Mouse (Mus musculus) T-helper 2 cell (primary cell): ENCODE data around the gene Cbarp.

Experiments
- in situ Hi-C: fragments of 300-600 bp; cut with MboI, MseI; formaldehyde crosslinking; loops from one replicate; pipeline ENCODE4 v1.15.1; 2025; ENCODE audit warnings: high pct_unique_total_duplicates

The Cbarp gene

GRCm38 (mm10) chr10:80144864-80145838, 4.5 kb upstream of the Cbarp start:
- in situ Hi-C loops: loop anchor here (5.0 to 10.0 kb wide), 2 partner anchors 158 to 790 kb away; partner anchors contain the start of genes Cnn2 and Gadd45b

GRCm38 (mm10) chr10:80144159-80144558, 3.5 kb upstream of the Cbarp start:
- in situ Hi-C loops: loop anchor here (5.0 to 10.0 kb wide), 2 partner anchors 157 to 791 kb away; partner anchors contain the start of genes Cnn2 and Gadd45b

- in situ Hi-C loops: loop anchor here (5.0 to 10.0 kb wide), 2 partner anchors 156 to 791 kb away; partner anchors contain the start of genes Cnn2 and Gadd45b
These were observed 3.0 kb upstream of the Cbarp start for GRCm38 (mm10) chr10:80143664-80144063.

GRCm38 (mm10) chr10:80142530-80142925, 1.9 kb upstream of the Cbarp start:
- in situ Hi-C loops: loop anchor here (5.0 to 10.0 kb wide), 2 partner anchors 155 to 792 kb away; partner anchors contain the start of genes Cnn2 and Gadd45b

DNA sequence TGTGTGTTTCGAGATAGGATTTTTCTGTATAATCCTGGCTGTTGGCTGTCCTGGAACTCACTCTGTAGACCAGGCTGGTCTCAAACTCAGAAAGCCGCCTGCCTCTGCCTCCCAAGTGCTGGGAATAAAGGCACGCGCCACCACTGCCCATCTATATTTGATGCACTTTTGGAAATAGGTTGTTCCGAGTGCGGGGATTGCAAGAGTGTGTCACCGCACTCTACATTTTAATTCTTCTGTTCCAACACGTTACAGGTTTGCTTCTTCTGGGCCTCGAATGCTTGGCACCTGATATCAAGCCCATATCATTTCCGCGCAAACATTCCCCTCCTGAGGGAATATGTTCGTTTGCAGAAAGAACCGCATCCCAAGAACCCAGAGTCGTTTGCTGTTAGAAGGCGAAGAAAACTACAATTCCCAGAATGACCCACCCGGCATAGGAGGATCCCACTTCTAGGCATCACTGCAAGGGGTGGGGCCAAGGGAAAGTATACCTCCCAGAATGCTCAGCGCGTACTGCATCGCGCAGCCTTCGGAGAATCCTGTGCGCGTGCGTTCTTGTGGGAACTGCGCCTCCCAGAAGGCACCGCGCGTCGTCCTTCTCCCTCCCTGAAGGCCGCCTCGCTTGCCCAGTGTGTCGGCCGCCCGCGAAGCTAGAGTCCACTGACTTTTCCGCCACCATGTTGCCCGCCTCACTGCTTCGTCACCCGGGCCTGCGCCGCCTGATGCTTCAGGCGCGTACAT, 1.3 kb upstream of the Cbarp start:
- in situ Hi-C loops: loop anchor here (5.0 to 10.0 kb wide), 2 partner anchors 155 to 793 kb away; partner anchors contain the start of genes Cnn2 and Gadd45b

DNA sequence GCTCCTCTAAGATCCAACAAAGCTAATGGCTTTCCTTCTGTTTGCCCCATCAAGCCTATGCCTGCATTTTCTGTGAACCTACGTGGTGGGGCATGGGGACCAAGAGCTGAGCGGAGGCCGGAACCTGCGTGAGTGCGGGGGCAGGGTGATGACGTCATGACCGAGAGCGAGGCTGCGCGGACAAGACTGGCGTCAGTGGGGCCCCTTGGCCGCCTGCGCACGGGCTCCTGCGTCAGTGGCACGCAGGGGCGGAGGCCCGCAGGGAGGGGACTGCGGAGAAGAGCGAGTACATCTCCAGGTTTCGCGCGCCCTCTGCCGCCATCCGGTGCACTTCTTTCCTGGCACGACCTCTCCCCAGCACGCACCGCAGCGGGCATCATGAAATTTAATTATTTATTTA, 608 bp upstream of the Cbarp start:
- in situ Hi-C loops: loop anchor here (5.0 to 10.0 kb wide), 2 partner anchors 154 to 794 kb away; partner anchors contain the start of genes Cnn2 and Gadd45b

DNA sequence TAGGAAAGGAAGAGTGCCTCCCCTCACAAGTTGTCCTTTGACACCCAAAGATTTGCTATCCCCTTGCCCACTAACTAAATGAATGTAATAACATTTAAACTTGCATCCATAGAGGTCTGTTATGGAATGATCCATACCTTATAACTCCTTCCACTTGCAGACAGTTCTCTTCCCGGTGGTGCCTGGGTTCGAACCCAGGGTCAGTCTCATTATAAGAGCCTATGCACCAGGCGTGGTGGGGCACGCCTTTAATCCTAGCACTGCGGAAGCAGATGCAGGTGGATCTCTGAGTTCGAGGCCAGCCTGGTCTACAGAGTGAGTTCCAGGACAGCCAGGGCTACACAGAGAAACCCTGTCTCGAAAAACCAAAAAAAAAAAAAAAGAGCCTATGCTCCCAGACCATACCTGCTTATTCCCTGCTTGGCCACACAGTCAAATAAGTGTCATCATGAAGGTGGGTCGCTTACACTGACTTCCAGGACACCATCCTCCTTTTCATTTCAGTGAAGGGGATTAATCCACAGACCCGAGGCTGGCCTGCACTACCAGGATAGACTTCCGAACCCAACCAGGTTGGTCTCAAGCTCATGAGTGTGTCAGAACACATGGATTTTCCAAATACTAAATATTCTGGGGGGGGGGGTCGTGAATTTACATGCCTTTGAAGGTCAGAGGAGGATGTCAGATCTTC, 515 bp downstream of the Cbarp start:
- in situ Hi-C loops: loop anchor here (5.0 to 10.0 kb wide), 2 partner anchors 153 to 795 kb away; partner anchors contain the start of genes Cnn2 and Gadd45b

GRCm38 (mm10) chr10:80139439-80139775, 1.2 kb downstream of the Cbarp start:
- in situ Hi-C loops: no loop called here

GRCm38 (mm10) chr10:80138553-80139438, 1.8 kb downstream of the Cbarp start, which contains the start of gene Atp5d:
TSS of gene Atp5d (plus strand) at chr10:80138632.
- in situ Hi-C loops: no loop called here

GRCm38 (mm10) chr10:80137626-80138552, 2.7 kb downstream of the Cbarp start:
- in situ Hi-C loops: no loop called here

GRCm38 (mm10) chr10:80136952-80137625, 3.5 kb downstream of the Cbarp start:
- in situ Hi-C loops: no loop called here

DNA sequence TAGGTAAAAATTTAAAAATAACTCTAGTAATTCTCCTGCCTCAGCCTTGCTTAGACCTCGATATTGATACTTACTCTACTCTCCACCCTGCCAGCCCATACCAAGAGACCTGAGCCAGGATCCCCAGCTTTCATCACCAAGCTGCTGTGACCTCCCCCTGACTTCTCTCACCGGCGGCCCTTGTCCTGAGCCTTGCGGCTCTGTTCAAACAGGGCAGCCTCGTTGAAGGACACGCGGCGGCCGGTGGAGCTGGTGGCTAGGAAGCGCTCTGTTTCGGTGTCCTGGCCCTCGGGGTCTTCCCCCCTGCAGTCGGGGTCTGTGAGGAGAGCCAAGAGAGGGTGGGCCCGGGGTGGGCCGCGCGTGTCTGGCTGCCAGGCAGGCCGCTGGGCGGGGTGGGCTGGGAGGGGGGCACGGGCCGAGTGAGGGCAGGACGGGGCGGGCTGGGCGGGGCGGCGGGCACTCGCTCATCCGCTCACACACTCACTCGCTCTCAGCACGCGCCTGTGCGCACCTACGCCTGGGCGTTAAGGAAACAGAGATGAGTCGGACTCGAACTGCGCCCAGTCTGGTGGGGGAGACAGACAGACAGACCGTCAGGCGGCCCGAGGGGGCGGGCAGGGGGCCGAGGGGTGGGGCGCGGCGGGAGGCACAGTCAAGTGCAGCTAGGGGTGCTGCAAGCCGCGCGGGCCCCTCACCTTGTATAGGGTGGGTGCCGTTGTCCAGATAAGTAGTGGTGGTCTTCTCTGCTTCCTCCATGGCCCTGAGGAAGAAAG, 4.3 kb downstream of the Cbarp start:
- in situ Hi-C loops: no loop called here

GRCm38 (mm10) chr10:80135641-80136040, 5.0 kb downstream of the Cbarp start:
- in situ Hi-C loops: no loop called here

GRCm38 (mm10) chr10:80135161-80135560, 5.5 kb downstream of the Cbarp start:
- in situ Hi-C loops: no loop called here

DNA sequence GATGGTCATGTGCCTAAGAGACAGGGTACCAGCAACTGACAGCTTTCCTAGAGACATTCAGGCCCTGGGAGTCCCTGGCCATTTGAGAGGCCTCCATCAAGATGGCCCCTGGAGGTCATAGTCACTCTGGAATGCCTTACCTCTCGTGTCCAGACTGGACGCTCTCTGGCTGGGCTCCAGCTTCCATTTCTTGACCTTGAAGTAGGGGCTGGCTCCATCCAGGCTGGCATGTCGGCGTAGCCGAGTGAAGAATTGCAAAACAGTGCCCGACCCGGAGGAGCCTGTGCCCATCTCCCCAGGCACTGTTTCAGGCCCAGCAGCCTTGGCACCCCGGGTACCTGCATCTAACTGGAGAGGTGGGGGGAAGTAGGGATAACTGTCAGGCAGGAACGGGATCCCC, 6.2 kb downstream of the Cbarp start:
- in situ Hi-C loops: no loop called here

DNA sequence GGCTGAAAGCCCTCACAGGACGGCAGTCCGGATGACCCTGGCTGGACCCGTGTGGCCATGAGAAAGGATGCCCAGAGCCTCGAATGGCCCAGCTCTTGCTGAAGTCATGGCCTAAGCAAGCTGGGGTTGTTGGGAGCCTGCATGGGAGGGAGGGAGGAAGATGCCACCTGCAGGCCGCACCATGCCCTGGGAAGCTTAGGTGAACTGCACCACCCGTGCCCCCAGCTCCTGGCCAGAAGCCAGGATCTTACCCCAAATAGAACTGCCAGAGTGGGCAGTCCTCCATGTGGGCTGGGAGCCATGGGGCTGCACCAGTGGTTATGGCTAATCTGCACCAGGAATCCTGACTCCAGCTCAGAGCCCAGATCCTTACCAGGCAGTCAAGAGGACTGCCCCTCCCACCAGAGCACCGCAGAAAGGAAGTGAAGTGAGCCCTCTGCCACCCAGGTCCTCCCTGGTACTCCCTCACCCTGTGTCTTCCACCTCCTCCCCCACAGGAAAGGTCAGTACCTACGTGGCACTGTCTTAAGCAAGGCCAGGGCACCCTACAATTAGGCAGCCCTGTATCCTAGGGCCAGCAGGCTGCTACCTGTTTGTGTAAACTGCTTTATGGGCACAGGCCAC, 7.3 kb downstream of the Cbarp start:
- in situ Hi-C loops: no loop called here

DNA sequence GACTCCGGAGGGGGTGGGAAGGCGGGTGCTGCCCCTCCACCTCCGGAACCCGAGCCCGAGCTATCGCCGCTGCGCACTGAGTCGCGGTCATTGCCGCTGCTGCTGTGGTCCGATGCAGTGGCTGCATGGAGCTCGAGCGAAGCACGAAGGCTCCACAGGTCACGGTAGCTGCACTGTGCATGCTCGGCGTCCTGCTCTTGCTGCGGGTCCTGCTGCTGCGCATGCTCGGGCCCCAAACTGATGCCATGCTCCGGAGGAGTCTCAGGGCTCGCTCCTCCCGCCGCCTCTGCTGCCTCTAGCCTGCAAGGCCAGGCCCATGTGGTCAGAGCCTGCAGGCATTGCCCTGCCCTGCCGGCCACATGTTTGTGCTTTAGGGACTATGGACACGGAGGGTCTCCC, 8.7 kb downstream of the Cbarp start:
- in situ Hi-C loops: no loop called here
